Mouse (Mus musculus) erythroblast, embryonic 14.5 days (primary cell): ENCODE measurements around the gene Rbfox1.

Source experiments
- GATA1 ChIP-seq: IDR thresholded peaks from 2 replicates; pipeline ENCODE4 v1.6.1; 2012; ENCODE audit warnings: low read length, inconsistent platforms, mixed read lengths
- TAL1 ChIP-seq: IDR thresholded peaks from 3 replicates; pipeline ENCODE4 v1.6.1; 2012; ENCODE audit warnings: low read length, inconsistent platforms, mixed read lengths

- TF ChIP-seq TAL1 (no peak), GATA1 (no peak)
These were observed 755.2 kb downstream of the Rbfox1 start for GRCm38 (mm10) chr16:6640330-6640729.
